Mouse (Mus musculus): ENCODE measurements around the gene Msmp. TPM values are rescaled to one million over a fixed set of nuclear protein-coding genes. Genes with fewer than 3 reads are reported as not detected.
"Not testable (repeated sequence)": the region's sequence is repeated elsewhere in the genome, so short reads cannot be mapped to it uniquely, and the experiment has no call there.

Msmp gene
- polyA plus RNA-seq, 1 experiment from 2014 or later, result 1.1 TPM

DNA sequence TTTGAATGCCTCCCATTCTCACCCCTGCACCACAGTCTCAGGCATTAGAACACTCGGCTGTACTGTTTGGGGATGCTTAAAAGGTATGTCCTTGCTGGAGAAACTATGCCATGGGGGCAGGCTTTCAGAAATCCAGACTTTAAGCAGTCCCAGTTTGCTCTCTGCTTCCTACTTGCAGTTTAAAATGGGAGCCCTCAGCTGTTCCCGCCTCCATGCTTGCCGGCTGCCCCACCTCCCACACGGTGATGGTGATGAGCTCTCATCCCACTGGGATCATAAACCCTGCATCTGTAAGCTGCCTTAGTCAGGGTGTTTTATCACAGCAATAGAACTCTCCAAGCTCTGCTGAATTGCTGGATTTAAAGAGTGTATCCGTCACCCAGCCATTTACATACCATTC lies 31.9 kb downstream of the Msmp start:
- DNase-seq (ENCODE audit: low spot score) (no peak), ATAC-seq (ENCODE audit: low FRiP score) (no peak)
- no peak overlapping the region for H3K9ac ChIP-seq (ENCODE audit: low read depth, low read length)
- H3K27me3 ChIP-seq (ENCODE audit: control insufficient read depth, insufficient read depth, low read length), result no peaks in the 10 kb centered on the region
- H3K27ac ChIP-seq (ENCODE audit: low read depth, low read length), result no peak overlapping the region
- peaks cover 26% of the 10 kb centered on the region for H3K36me3 ChIP-seq (ENCODE audit: control insufficient read depth, insufficient read depth, low read length)
- H3K4me2 ChIP-seq (replicated peaks; ENCODE audit: low read depth, low read length), result no peak overlapping the region
- H3K9me3 ChIP-seq (ENCODE audit: control insufficient read depth, low read length), result no peaks in the 10 kb centered on the region; the same call in 1 of the 2 replicates
- H3K4me1 ChIP-seq (replicated peaks; ENCODE audit: control insufficient read depth, insufficient read depth, low read length), result no peaks in the 10 kb centered on the region
- WGBS, result 97% methylated on average over 5 of the region's 5 CpGs
- no peak overlapping the region for H3K4me3 ChIP-seq (ENCODE audit: low read depth, low read length)

DNA sequence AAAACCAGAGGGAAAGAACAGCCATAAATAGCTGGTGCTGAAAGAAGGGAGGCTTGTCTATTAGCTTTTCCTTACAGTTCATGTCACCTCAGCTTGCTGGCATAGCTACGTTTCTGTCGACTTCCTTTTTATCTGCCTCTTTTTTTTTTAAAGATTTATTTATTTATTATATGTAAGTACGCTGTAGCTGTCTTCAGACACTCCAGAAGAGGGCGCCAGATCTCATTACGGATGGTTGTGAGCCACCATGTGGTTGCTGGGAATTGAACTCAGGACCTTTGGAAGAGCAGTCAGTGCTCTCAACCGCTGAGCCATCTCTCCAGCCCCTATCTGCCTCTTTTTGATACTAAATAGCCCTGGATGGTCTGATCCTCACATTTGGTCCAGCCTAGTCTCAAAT lies 32.4 kb downstream of the Msmp start:
- 92% methylated on average over 6 of the region's 6 CpGs for WGBS
- H3K4me3 ChIP-seq (ENCODE audit: low read depth, low read length), result not testable (repeated sequence)

DNA sequence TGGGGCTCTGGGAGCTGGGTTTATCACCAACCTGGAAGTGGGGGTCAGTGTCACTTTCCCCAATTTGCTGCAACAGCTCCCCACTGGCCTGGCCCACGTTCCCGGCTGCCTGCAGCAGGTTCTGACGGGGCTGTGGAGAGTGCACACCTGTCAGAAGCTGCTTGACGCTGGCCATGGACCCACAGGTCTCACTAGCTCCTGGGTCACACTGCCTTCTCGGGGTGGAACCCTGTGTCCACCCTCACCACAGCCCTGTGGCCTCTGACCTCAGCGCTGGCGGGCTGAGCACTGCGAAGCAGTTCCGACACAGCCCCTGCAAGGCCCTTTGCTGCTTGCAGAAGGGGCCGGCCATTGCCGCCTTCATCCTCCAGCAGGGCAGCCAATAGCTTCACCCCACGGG lies 35.2 kb downstream of the Msmp start:
- H3K9me3 ChIP-seq (ENCODE audit: control insufficient read depth, low read length), result no peaks in the 10 kb centered on the region; the same call in 1 of the 2 replicates
- ATAC-seq (ENCODE audit: low FRiP score) (no peak), DNase-seq (ENCODE audit: low spot score) (no peak)
- H3K4me1 ChIP-seq (replicated peaks; ENCODE audit: control insufficient read depth, insufficient read depth, low read length), result no peaks in the 10 kb centered on the region
- 93% methylated on average over 12 of the region's 12 CpGs for WGBS
- peaks cover 31% of the 10 kb centered on the region for H3K36me3 ChIP-seq (ENCODE audit: control insufficient read depth, insufficient read depth, low read length)
- no peaks in the 10 kb centered on the region for H3K27me3 ChIP-seq (ENCODE audit: control insufficient read depth, insufficient read depth, low read length)
- H3K4me3 ChIP-seq (ENCODE audit: low read depth, low read length), result no peak overlapping the region
- H3K27ac ChIP-seq (ENCODE audit: low read depth, low read length), result no peak overlapping the region
- no peak overlapping the region for H3K9ac ChIP-seq (ENCODE audit: low read depth, low read length)
- no peak overlapping the region for H3K4me2 ChIP-seq (replicated peaks; ENCODE audit: low read depth, low read length)

More for the DNA sequence above, 32.4 kb downstream of the Msmp start:
- H3K27me3 ChIP-seq (ENCODE audit: control insufficient read depth, insufficient read depth, low read length); H3K9me3 ChIP-seq (ENCODE audit: control insufficient read depth, low read length); H3K4me2 ChIP-seq (replicated peaks; ENCODE audit: low read depth, low read length); H3K9ac ChIP-seq (ENCODE audit: low read depth, low read length); ATAC-seq (ENCODE audit: low FRiP score); DNase-seq (ENCODE audit: low spot score); H3K27ac ChIP-seq (ENCODE audit: low read depth, low read length); H3K4me1 ChIP-seq (replicated peaks; ENCODE audit: control insufficient read depth, insufficient read depth, low read length): not testable (repeated sequence)
- H3K36me3 ChIP-seq (ENCODE audit: control insufficient read depth, insufficient read depth, low read length), result peaks cover 29% of the 10 kb centered on the region

DNA sequence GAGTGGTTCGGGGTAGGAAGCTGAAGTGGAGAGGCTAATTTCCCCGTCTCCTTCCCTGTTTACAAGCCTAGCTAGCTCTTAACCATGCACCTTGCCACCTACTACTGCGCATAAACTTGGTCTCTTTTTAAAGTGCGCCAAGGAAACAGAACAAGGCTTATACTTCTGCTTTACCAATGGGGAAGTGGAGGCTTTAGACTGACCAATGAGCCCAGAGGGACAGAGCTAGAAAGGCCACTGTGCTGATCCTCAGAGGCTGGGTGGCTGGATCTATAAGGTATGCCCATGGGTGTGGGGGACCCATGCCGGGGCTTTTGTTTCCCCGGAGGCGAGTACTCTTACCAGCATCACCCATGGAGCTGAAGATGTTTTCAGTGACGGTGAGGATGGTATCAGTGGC lies 37.1 kb downstream of the Msmp start:
- DNase-seq (ENCODE audit: low spot score) (no peak), ATAC-seq (ENCODE audit: low FRiP score) (no peak)
- Histone ChIP-seq H3K9ac (ENCODE audit: low read depth, low read length) (no peak overlapping the region), H3K9me3 (ENCODE audit: control insufficient read depth, low read length) (no peaks in the 10 kb centered on the region; the same call in 1 of the 2 replicates), H3K36me3 (ENCODE audit: control insufficient read depth, insufficient read depth, low read length) (peaks cover 24% of the 10 kb centered on the region), H3K4me2 (replicated peaks; ENCODE audit: low read depth, low read length) (no peak overlapping the region), H3K4me1 (replicated peaks; ENCODE audit: control insufficient read depth, insufficient read depth, low read length) (no peaks in the 10 kb centered on the region), H3K27ac (ENCODE audit: low read depth, low read length) (no peak overlapping the region), H3K27me3 (ENCODE audit: control insufficient read depth, insufficient read depth, low read length) (no peaks in the 10 kb centered on the region), H3K4me3 (ENCODE audit: low read depth, low read length) (no peak overlapping the region)
- WGBS, result 92% methylated on average over 8 of the region's 8 CpGs

DNA sequence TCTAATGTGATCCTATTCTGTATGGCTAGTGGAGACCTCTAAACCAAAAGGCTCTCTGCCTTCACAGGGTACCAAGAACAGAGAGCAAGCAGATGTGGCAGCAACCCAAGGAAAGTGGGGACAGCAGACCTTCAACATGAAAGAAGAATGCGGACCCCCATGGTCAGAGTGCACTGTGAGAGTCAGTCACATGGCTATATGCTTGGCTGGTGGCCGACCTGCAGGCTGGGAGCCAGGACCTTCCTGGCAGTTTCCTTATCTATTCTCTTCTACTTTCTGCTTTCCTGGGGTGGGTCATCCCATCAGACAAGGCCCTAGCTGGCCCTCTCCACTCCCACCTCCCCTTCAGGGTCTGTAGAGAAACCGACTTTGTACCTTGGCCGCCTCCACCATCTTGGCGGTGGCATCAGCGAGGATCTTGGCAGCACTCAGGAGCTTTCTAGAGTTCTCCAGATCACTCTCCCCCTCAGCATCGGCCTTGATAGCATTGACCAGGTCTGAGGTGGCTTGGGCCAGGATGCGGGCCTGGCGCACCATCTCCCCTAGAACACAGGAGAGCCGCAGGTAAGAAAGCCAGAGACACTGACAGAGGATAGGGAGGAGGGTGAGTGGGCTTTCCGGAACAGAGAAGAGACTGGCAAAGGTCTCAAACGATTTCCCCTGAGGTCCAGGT lies 37.8 kb downstream of the Msmp start:
- Histone ChIP-seq H3K36me3 (ENCODE audit: control insufficient read depth, insufficient read depth, low read length) (peaks cover 24% of the 10 kb centered on the region), H3K4me1 (replicated peaks; ENCODE audit: control insufficient read depth, insufficient read depth, low read length) (no peaks in the 10 kb centered on the region)
- 90% methylated on average over 12 of the region's 12 CpGs for WGBS

DNA sequence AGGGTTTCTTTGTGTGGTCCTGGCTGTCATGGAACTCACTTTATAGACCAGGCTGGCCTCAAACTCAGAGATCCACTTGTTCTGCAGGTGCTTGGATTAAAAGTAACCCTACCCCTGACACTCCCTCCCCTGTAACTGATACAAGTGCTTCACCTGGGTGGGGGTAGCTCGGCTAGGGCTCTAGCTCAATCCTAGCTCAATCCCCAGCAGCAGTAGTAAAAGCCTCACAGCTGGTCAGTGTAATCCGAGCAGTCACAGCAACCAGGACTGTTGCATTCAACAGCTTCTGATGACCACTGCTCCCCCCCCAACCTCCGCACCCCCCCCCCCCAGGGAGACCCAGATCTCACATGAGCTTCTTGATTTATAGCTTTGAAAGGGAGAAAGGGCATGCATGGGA lies 42.2 kb downstream of the Msmp start:
- peaks cover 32% of the 10 kb centered on the region for H3K36me3 ChIP-seq (ENCODE audit: control insufficient read depth, insufficient read depth, low read length)
- no peaks in the 10 kb centered on the region for H3K4me1 ChIP-seq (replicated peaks; ENCODE audit: control insufficient read depth, insufficient read depth, low read length)
- no peak for ATAC-seq (ENCODE audit: low FRiP score)
- H3K4me2 ChIP-seq (replicated peaks; ENCODE audit: low read depth, low read length), result no peak overlapping the region
- no peaks in the 10 kb centered on the region for H3K27me3 ChIP-seq (ENCODE audit: control insufficient read depth, insufficient read depth, low read length)
- 73% methylated on average over 3 of the region's 3 CpGs for WGBS
- no peaks in the 10 kb centered on the region for H3K9me3 ChIP-seq (ENCODE audit: control insufficient read depth, low read length)
- H3K27ac ChIP-seq (ENCODE audit: low read depth, low read length), result no peak overlapping the region
- H3K4me3 ChIP-seq (ENCODE audit: low read depth, low read length), result no peak overlapping the region
- DNase-seq (ENCODE audit: low spot score), result no peak
- H3K9ac ChIP-seq (ENCODE audit: low read depth, low read length), result no peak overlapping the region

More for the DNA sequence above, 37.8 kb downstream of the Msmp start:
- DNase-seq (ENCODE audit: low spot score) (no peak), ATAC-seq (ENCODE audit: low FRiP score) (no peak)
- Histone ChIP-seq H3K4me2 (replicated peaks; ENCODE audit: low read depth, low read length) (no peak overlapping the region), H3K9me3 (ENCODE audit: control insufficient read depth, low read length) (no peaks in the 10 kb centered on the region), H3K27ac (ENCODE audit: low read depth, low read length) (no peak overlapping the region), H3K4me3 (ENCODE audit: low read depth, low read length) (no peak overlapping the region), H3K9ac (ENCODE audit: low read depth, low read length) (no peak overlapping the region), H3K27me3 (ENCODE audit: control insufficient read depth, insufficient read depth, low read length) (no peaks in the 10 kb centered on the region)

DNA sequence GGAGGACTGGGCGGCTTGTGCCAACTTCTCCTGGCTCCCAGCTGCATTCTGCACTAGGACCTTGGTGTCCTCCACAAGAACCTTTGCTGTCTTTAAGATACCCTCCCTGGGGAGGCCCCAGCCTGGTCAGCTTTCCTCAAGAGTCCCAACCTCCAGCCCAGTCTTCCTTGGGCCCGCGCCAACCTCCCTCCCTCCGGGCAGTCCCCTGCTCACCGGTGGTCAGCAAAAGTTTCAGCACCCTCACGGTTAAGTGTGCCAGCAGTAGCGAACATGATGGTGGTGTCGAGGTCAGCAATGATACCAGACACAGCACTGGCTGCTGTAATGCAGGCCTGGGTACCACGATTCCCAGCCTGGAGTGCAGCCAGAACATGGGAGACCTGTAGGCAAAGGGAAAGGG lies 48.3 kb downstream of the Msmp start:
- Histone ChIP-seq H3K9me3 (ENCODE audit: control insufficient read depth, low read length) (no peaks in the 10 kb centered on the region), H3K27ac (ENCODE audit: low read depth, low read length) (no peak overlapping the region), H3K4me3 (ENCODE audit: low read depth, low read length) (no peak overlapping the region), H3K27me3 (ENCODE audit: control insufficient read depth, insufficient read depth, low read length) (no peaks in the 10 kb centered on the region), H3K36me3 (ENCODE audit: control insufficient read depth, insufficient read depth, low read length) (peaks cover 30% of the 10 kb centered on the region), H3K4me2 (replicated peaks; ENCODE audit: low read depth, low read length) (no peak overlapping the region), H3K9ac (ENCODE audit: low read depth, low read length) (no peak overlapping the region), H3K4me1 (replicated peaks; ENCODE audit: control insufficient read depth, insufficient read depth, low read length) (no peaks in the 10 kb centered on the region)
- 94% methylated on average over 9 of the region's 9 CpGs for WGBS
- DNase-seq (ENCODE audit: low spot score) (no peak), ATAC-seq (ENCODE audit: low FRiP score) (no peak)

DNA sequence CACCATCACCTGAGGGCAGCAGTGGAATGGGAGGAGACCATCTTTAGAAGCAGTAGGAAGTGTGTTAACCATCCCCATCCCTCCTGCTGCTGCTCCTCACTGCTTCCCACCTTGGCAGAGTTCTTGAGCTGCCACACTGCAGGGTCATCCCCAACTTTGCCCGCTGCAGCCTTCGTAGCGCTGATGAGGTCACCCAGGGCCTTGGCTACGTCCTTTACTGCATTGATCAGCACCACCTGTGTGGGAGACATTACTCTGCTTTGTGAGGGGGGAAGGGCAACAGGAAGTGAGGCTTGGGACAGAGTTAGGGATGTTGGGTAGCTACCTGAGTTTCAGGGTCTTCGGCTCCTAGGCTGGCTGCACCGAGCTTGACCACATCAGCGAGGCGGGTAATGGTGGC lies 48.7 kb downstream of the Msmp start:
- H3K9ac ChIP-seq (ENCODE audit: low read depth, low read length), result no peak overlapping the region
- no peak overlapping the region for H3K27ac ChIP-seq (ENCODE audit: low read depth, low read length)
- H3K36me3 ChIP-seq (ENCODE audit: control insufficient read depth, insufficient read depth, low read length), result peaks cover 30% of the 10 kb centered on the region
- ATAC-seq (ENCODE audit: low FRiP score) (no peak), DNase-seq (ENCODE audit: low spot score) (no peak)
- H3K9me3 ChIP-seq (ENCODE audit: control insufficient read depth, low read length), result no peaks in the 10 kb centered on the region
- H3K4me1 ChIP-seq (replicated peaks; ENCODE audit: control insufficient read depth, insufficient read depth, low read length), result no peaks in the 10 kb centered on the region
- 96% methylated on average over 8 of the region's 8 CpGs for WGBS
- no peak overlapping the region for H3K4me2 ChIP-seq (replicated peaks; ENCODE audit: low read depth, low read length)
- no peaks in the 10 kb centered on the region for H3K27me3 ChIP-seq (ENCODE audit: control insufficient read depth, insufficient read depth, low read length)
- no peak overlapping the region for H3K4me3 ChIP-seq (ENCODE audit: low read depth, low read length)

DNA sequence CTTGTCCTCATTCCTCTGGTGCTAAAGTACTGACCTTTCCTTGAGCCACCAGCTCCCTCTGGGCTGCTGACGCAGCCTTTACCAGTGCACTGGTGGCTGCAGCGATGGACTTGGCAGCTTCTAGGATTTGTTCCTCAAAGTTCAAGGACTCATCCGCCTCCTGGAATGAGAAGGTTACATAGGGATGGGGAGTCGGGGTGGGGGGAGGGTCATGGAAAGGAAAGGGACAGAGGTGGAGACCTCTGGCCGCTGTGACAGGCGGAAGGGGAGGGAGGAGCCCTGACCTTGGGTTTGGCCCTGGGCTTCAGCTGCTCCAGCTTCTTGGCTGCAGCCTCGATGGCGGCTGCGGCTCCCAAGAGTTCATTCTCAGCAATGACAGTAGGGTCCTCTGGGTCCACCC lies 51.0 kb downstream of the Msmp start:
- WGBS, result 90% methylated on average over 9 of the region's 9 CpGs
- Histone ChIP-seq H3K4me3 (ENCODE audit: low read depth, low read length) (no peak overlapping the region), H3K4me2 (replicated peaks; ENCODE audit: low read depth, low read length) (no peak overlapping the region), H3K36me3 (ENCODE audit: control insufficient read depth, insufficient read depth, low read length) (peaks cover 25% of the 10 kb centered on the region), H3K27ac (ENCODE audit: low read depth, low read length) (no peak overlapping the region), H3K9me3 (ENCODE audit: control insufficient read depth, low read length) (no peaks in the 10 kb centered on the region), H3K9ac (ENCODE audit: low read depth, low read length) (no peak overlapping the region), H3K4me1 (replicated peaks; ENCODE audit: control insufficient read depth, insufficient read depth, low read length) (no peaks in the 10 kb centered on the region), H3K27me3 (ENCODE audit: control insufficient read depth, insufficient read depth, low read length) (no peaks in the 10 kb centered on the region)
- ATAC-seq (ENCODE audit: low FRiP score), result no peak
- no peak for DNase-seq (ENCODE audit: low spot score)

Data from hindbrain, embryonic 11.5 days (tissue).